21 mouse cellular contexts compared by ENCODE assay signal in the genomic region with DNA sequence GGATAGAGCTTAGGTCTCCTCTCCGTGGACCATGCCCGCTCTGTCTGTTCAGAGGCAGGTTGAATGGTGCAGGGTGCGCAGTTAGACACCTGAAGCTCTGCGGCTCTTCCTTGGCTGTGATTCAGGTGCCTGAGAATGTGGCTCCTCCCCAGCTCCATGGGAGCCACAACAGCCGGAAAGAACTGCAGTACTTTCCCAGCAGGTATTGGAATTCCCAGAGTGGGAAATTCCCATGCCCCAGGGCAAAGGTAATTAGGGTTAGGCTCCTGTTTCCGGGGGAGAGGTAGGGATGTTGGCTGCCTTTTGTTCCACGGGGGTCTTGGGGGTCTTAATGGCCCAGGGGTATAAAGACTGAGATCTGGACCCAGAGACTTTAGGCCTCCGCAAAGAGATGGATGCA. TPM values are rescaled to one million over a fixed set of nuclear protein-coding genes. Genes with fewer than 3 reads are reported as not detected.
"Had no signal": no experiment of that assay in that cellular context is flagged by ENCODE, and none has a peak within 500 bp of the region (broad histone marks: within the 10 kb centered on the region; RNA-seq: fewer than 3 reads in every experiment).

No protein-coding gene starts in this region.

- H3K9ac ChIP-seq: intestine, embryonic 15.5 days; kidney, embryonic 15.5 days; limb, embryonic 15.5 days; liver, embryonic 12.5 days; lung, embryonic 14.5 days; midbrain, embryonic 15.5 days; neural tube, embryonic 13.5 days had no signal

- DNase-seq: kidney, adult 18-20 months; kidney, postnatal 25 days; lung, embryonic 14.5 days; lung, postnatal 10 days; retina, postnatal 1 day; right cerebral cortex, postnatal 4 days; spleen, adult 18-20 months had no signal

- ATAC-seq: intestine, embryonic 15.5 days; liver, embryonic 12.5 days; midbrain, embryonic 15.5 days had no signal

- H3K36me3 ChIP-seq: intestine, embryonic 15.5 days; kidney, embryonic 15.5 days; limb, embryonic 15.5 days; liver, embryonic 12.5 days; midbrain, embryonic 15.5 days; neural tube, embryonic 13.5 days had no signal

- H3K4me3 ChIP-seq: intestine, embryonic 15.5 days; kidney, embryonic 15.5 days; limb, embryonic 15.5 days; liver, embryonic 12.5 days; midbrain, embryonic 15.5 days; neural tube, embryonic 13.5 days had no signal

- H3K27ac ChIP-seq: intestine, embryonic 15.5 days; kidney, embryonic 15.5 days; limb, embryonic 15.5 days; liver, embryonic 12.5 days; midbrain, embryonic 15.5 days; neural tube, embryonic 13.5 days had no signal

- H3K4me2 ChIP-seq: intestine, embryonic 15.5 days; kidney, embryonic 15.5 days; limb, embryonic 15.5 days; liver, embryonic 12.5 days; lung, embryonic 14.5 days; midbrain, embryonic 11.5 days; midbrain, embryonic 15.5 days; neural tube, embryonic 13.5 days had no signal

- H3K9me3 ChIP-seq: intestine, embryonic 15.5 days; kidney, embryonic 15.5 days; limb, embryonic 15.5 days; liver, embryonic 12.5 days; midbrain, embryonic 15.5 days; neural tube, embryonic 13.5 days had no signal

RNA-seq across cellular contexts. Expression of a gene that starts 2.9 kb away (rescaled TPM):
- total RNA-seq: layer of hippocampus, postnatal 25 days; left cerebral cortex, postnatal 25 days had no signal
- polyA plus RNA-seq: intestine, embryonic 15.5 days; limb, embryonic 11.5 days; midbrain, embryonic 15.5 days had no signal

RNA-seq across cellular contexts. Expression of a gene that starts 4.7 kb away (rescaled TPM):
- polyA plus RNA-seq: lung, embryonic 14.5 days; midbrain, embryonic 11.5 days had no signal

RNA-seq across cellular contexts. Expression of a gene that starts 6.2 kb away (rescaled TPM):
- total RNA-seq: monocyte, adult 5-6 weeks had no signal
- polyA plus RNA-seq: limb, embryonic 15.5 days; liver, embryonic 12.5 days; liver, embryonic 16.5 days; midbrain, embryonic 11.5 days had no signal

RNA-seq across cellular contexts. Expression of a gene that starts 21.7 kb away (rescaled TPM):
- total RNA-seq: layer of hippocampus, postnatal 25 days; left cerebral cortex, adult 8-10 months; left cerebral cortex, postnatal 25 days had no signal
- polyA plus RNA-seq: limb, embryonic 11.5 days; liver, embryonic 16.5 days; midbrain, embryonic 11.5 days; stomach, embryonic 14.5 days had no signal
